Mouse (Mus musculus): ENCODE results near the gene Fgf5. TPM values are rescaled to one million over a fixed set of nuclear protein-coding genes. Genes with fewer than 3 reads are reported as not detected.
A peak's percentile ranks its signal among the peaks of the same experiment; 100 is the strongest.

The Fgf5 gene
- 1.0 and 2.2 TPM in 2 replicates for polyA plus RNA-seq (2016; fragmentation: Nextera tagmentation; extraction: Ambion mirVana)

DNA sequence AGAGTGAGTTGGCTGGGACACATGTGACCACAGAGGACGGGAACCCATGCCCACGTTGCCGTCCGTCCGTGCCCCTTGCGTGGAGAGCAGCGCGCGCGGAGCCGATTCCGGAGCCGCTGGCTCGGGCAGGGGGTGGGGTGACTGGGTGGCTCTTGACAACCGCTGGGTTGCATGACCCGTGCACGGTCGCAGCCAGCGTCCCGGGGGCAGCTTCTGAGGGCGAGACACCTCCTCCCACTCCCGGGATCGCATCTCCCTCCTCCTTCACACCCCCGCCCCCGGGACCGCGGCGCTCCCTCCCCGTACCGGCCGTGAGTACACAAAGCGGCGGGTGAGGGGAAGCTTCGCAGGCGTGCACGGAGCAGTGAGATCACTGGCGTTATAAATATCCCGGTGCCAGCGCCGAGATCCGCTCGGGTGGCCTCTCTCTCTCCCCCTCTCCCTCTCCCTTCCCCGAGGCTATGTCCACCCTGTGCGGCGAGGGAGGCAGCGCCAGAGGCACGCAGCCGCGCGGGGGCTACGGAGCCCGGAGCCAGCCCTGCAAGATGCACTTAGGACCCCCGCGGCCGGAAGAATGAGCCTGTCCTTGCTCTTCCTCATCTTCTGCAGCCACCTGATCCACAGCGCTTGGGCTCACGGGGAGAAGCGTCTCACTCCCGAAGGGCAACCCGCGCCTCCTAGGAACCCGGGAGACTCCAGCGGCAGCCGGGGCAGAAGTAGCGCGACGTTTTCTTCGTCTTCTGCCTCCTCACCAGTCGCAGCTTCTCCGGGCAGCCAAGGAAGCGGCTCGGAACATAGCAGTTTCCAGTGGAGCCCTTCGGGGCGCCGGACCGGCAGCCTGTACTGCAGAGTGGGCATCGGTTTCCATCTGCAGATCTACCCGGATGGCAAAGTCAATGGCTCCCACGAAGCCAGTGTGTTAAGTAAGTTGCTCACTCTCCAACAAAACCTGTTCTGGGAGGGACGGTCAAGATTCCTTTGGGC is at the start of gene Fgf5:
TSS of gene Fgf5 (plus strand) at position 347 of the 984 bp plus-strand sequence.
- H3K9me3 ChIP-seq = no peaks in the 10 kb centered on the region
- peaks cover 17% of the 10 kb centered on the region for H3K4me1 ChIP-seq (replicated peaks)
- no peak within 1 kb of the TSS for H3K27ac ChIP-seq
- no peaks in the 10 kb centered on the region for H3K36me3 ChIP-seq
- WGBS = 1% methylated on average over 79 of the region's 80 CpGs
- ATAC-seq (ENCODE audit: insufficient number of reproducible peaks, insufficient read depth, low FRiP score, low TSS enrichment, low read depth) = peak; percentile 50
- H3K4me3 ChIP-seq (replicated peaks) = peak within 1 kb of the TSS; percentile 58
- peaks cover 70% of the 10 kb centered on the region for H3K27me3 ChIP-seq
- H3K9ac ChIP-seq (replicated peaks) = peak within 1 kb of the TSS; percentile 57
- peak within 1 kb of the TSS; percentile 99 for H3K4me2 ChIP-seq

- Histone ChIP-seq H3K4me2 (no peak overlapping the region), H3K27me3 (no peaks in the 10 kb centered on the region), H3K27ac (no peak overlapping the region), H3K9ac (replicated peaks) (no peak overlapping the region), H3K9me3 (no peaks in the 10 kb centered on the region), H3K36me3 (no peaks in the 10 kb centered on the region), H3K4me1 (replicated peaks) (no peaks in the 10 kb centered on the region), H3K4me3 (replicated peaks) (no peak overlapping the region)
- ATAC-seq (ENCODE audit: insufficient number of reproducible peaks, insufficient read depth, low FRiP score, low TSS enrichment, low read depth) = no peak
- 70% methylated on average over 4 of the region's 4 CpGs for WGBS
Observed at GRCm38 (mm10) chr5:98212501-98212900, 41.5 kb upstream of the Fgf5 start.

DNA sequence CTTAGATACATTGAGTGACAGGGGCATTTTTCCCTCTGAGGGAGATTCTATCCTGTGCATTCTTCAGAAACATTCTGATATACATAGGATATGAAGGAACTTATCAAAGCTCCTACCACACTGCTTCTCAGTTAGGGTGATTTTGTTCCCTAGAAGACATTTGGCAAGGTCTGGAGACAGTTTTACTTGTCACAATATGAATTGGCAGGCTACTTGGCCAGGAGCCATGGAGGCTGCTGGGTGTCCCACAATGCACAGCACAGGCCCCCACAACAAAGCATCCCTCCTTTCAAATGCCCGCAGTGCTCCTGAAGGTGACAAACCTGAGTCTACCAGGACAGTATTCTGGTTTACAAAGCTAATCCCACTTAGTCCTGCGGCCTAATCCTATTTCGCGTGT is 32.0 kb upstream of the Fgf5 start:
- H3K4me3 ChIP-seq (replicated peaks) = no peak overlapping the region

GRCm38 (mm10) chr5:98226710-98227109 is 27.3 kb upstream of the Fgf5 start:
- Histone ChIP-seq H3K4me2 (no peak overlapping the region), H3K4me3 (replicated peaks) (no peak overlapping the region), H3K9me3 (no peaks in the 10 kb centered on the region; the same call in 1 of the 2 replicates), H3K9ac (replicated peaks) (no peak overlapping the region), H3K4me1 (replicated peaks) (no peaks in the 10 kb centered on the region), H3K27ac (no peak overlapping the region), H3K27me3 (no peaks in the 10 kb centered on the region), H3K36me3 (no peaks in the 10 kb centered on the region)
- no peak for ATAC-seq (ENCODE audit: insufficient number of reproducible peaks, insufficient read depth, low FRiP score, low TSS enrichment, low read depth)
- 87% methylated on average over 2 of the region's 2 CpGs for WGBS

More for the DNA sequence above, 32.0 kb upstream of the Fgf5 start:
- 79% methylated on average over 4 of the region's 4 CpGs for WGBS
- no peak for ATAC-seq (ENCODE audit: insufficient number of reproducible peaks, insufficient read depth, low FRiP score, low TSS enrichment, low read depth)
- Histone ChIP-seq H3K4me2 (no peak overlapping the region), H3K27ac (no peak overlapping the region), H3K36me3 (no peaks in the 10 kb centered on the region), H3K9ac (replicated peaks) (no peak overlapping the region), H3K27me3 (no peaks in the 10 kb centered on the region), H3K4me1 (replicated peaks) (no peaks in the 10 kb centered on the region), H3K9me3 (no peaks in the 10 kb centered on the region; the same call in 1 of the 2 replicates)

DNA sequence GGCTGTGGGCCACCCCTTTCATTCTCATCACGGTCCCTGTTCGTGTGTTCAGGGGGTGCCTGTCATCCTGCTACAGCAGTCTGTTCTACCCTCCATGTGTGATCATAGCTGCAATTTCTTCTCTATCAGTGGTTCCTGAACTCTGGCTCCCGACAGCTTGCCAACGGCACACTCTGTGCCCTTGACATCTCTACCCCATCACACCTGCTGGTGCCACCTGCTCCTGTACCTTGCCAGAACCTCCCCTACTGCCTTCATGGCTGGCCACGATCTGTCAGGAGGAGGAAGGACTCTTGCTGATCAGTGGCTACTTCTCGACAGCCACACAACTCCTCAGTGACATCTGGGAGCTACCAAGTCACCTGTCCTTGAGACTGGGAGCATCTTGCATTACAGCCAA is 24.5 kb upstream of the Fgf5 start:
- H3K4me3 ChIP-seq (replicated peaks) = no peak overlapping the region
- no peaks in the 10 kb centered on the region for H3K4me1 ChIP-seq (replicated peaks)
- no peaks in the 10 kb centered on the region for H3K36me3 ChIP-seq
- H3K9ac ChIP-seq (replicated peaks) = no peak overlapping the region
- ATAC-seq (ENCODE audit: insufficient number of reproducible peaks, insufficient read depth, low FRiP score, low TSS enrichment, low read depth) = no peak
- no peak overlapping the region for H3K4me2 ChIP-seq
- H3K27ac ChIP-seq = no peak overlapping the region
- H3K9me3 ChIP-seq = no peaks in the 10 kb centered on the region; the same call in 1 of the 2 replicates
- 83% methylated on average over 6 of the region's 6 CpGs for WGBS
- no peaks in the 10 kb centered on the region for H3K27me3 ChIP-seq

- H3K27me3 ChIP-seq = no peaks in the 10 kb centered on the region
- no peak overlapping the region for H3K4me3 ChIP-seq (replicated peaks)
- H3K9me3 ChIP-seq = no peaks in the 10 kb centered on the region
- H3K4me1 ChIP-seq (replicated peaks) = no peaks in the 10 kb centered on the region
- WGBS = 82% methylated on average over 6 of the region's 6 CpGs
- H3K36me3 ChIP-seq = no peaks in the 10 kb centered on the region
- H3K4me2 ChIP-seq = no peak overlapping the region
- ATAC-seq (ENCODE audit: insufficient number of reproducible peaks, insufficient read depth, low FRiP score, low TSS enrichment, low read depth) = no peak
- H3K9ac ChIP-seq (replicated peaks) = no peak overlapping the region
- H3K27ac ChIP-seq = no peak overlapping the region
Observed at GRCm38 (mm10) chr5:98238466-98238865, 15.5 kb upstream of the Fgf5 start.

GRCm38 (mm10) chr5:98241322-98241829 is 12.6 kb upstream of the Fgf5 start:
- Histone ChIP-seq H3K9ac (replicated peaks) (no peak overlapping the region), H3K4me2 (no peak overlapping the region), H3K27ac (no peak overlapping the region), H3K27me3 (no peaks in the 10 kb centered on the region), H3K36me3 (no peaks in the 10 kb centered on the region), H3K4me3 (replicated peaks) (no peak overlapping the region), H3K9me3 (no peaks in the 10 kb centered on the region), H3K4me1 (replicated peaks) (no peaks in the 10 kb centered on the region)
- WGBS = 94% methylated on average over 12 of the region's 12 CpGs
- ATAC-seq (ENCODE audit: insufficient number of reproducible peaks, insufficient read depth, low FRiP score, low TSS enrichment, low read depth) = no peak

DNA sequence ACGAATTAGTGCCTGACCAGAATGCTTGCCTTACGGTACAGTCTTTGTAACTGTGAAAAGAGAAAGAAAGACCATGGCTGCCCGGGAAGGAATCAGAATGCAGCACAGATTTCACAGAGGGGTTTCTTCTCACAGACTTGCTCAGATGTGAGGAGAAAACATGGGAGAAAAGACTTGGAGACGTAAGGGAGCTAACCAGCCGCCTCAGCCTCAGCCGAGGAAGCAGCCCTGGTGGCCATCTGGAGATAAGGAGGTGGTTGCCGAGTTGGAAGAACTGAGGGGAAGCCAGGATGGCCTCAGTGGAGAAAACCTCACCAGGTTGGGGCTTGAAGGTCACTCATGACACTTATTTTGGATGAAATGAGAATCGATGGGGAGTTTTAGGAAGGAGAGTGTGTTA is 8.7 kb upstream of the Fgf5 start:
- 54% methylated on average over 8 of the region's 8 CpGs for WGBS
- H3K4me3 ChIP-seq (replicated peaks) = no peak overlapping the region
- no peak overlapping the region for H3K4me2 ChIP-seq
- H3K36me3 ChIP-seq = no peaks in the 10 kb centered on the region
- no peak overlapping the region for H3K27ac ChIP-seq
- no peaks in the 10 kb centered on the region for H3K4me1 ChIP-seq (replicated peaks)
- H3K9ac ChIP-seq (replicated peaks) = no peak overlapping the region
- H3K27me3 ChIP-seq = peaks cover 6% of the 10 kb centered on the region; the same call in 1 of the 2 replicates
- no peaks in the 10 kb centered on the region for H3K9me3 ChIP-seq
- ATAC-seq (ENCODE audit: insufficient number of reproducible peaks, insufficient read depth, low FRiP score, low TSS enrichment, low read depth) = no peak

GRCm38 (mm10) chr5:98245976-98246375 is 8.0 kb upstream of the Fgf5 start:
- no peak for ATAC-seq (ENCODE audit: insufficient number of reproducible peaks, insufficient read depth, low FRiP score, low TSS enrichment, low read depth)
- no peak overlapping the region for H3K4me3 ChIP-seq (replicated peaks)

GRCm38 (mm10) chr5:98246826-98247225 is 7.2 kb upstream of the Fgf5 start:
- Histone ChIP-seq H3K4me2 (no peak overlapping the region), H3K36me3 (no peaks in the 10 kb centered on the region), H3K4me1 (replicated peaks) (no peaks in the 10 kb centered on the region), H3K4me3 (replicated peaks) (no peak overlapping the region), H3K9me3 (no peaks in the 10 kb centered on the region), H3K27me3 (peaks cover 15% of the 10 kb centered on the region; the same call in 1 of the 2 replicates), H3K27ac (no peak overlapping the region), H3K9ac (replicated peaks) (no peak overlapping the region)
- WGBS = 64% methylated on average over 7 of the region's 7 CpGs
- no peak for ATAC-seq (ENCODE audit: insufficient number of reproducible peaks, insufficient read depth, low FRiP score, low TSS enrichment, low read depth)

More at GRCm38 (mm10) chr5:98245976-98246375, 8.0 kb upstream of the Fgf5 start:
- Histone ChIP-seq H3K9me3 (no peaks in the 10 kb centered on the region), H3K9ac (replicated peaks) (no peak overlapping the region), H3K27me3 (peaks cover 10% of the 10 kb centered on the region; the same call in 1 of the 2 replicates), H3K4me2 (no peak overlapping the region), H3K36me3 (no peaks in the 10 kb centered on the region), H3K27ac (no peak overlapping the region), H3K4me1 (replicated peaks) (no peaks in the 10 kb centered on the region)
- 49% methylated on average over 4 of the region's 4 CpGs for WGBS

DNA sequence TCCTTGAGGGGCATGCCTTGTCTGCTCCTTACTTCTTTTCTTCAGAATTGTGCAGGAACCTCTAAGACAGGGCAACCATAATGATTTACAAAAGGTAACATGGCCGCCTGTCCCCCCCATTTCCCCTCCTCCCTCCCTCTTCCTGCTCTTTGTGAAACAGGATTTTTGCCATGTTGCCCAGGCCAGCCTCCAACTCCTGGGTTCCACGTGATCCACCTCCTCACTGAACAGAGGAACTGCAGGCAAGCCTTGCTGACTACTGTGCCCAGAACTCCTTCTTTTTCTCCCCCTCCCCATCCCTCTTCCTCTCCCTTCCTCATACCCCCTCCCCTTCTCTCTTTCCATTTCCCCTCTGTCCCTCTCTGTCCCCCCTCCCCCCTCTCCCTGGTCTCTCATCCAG is 6.5 kb upstream of the Fgf5 start:
- peaks cover 22% of the 10 kb centered on the region for H3K27me3 ChIP-seq
- no peak overlapping the region for H3K27ac ChIP-seq
- ATAC-seq (ENCODE audit: insufficient number of reproducible peaks, insufficient read depth, low FRiP score, low TSS enrichment, low read depth) = no peak
- H3K4me3 ChIP-seq (replicated peaks) = no peak overlapping the region
- no peaks in the 10 kb centered on the region for H3K9me3 ChIP-seq
- H3K4me1 ChIP-seq (replicated peaks) = no peaks in the 10 kb centered on the region
- no peaks in the 10 kb centered on the region for H3K36me3 ChIP-seq
- no peak overlapping the region for H3K4me2 ChIP-seq
- 50% methylated on average over 2 of the region's 2 CpGs for WGBS
- no peak overlapping the region for H3K9ac ChIP-seq (replicated peaks)
